Mouse (Mus musculus): ENCODE results near the gene C3ar1. TPM values are rescaled to one million over a fixed set of nuclear protein-coding genes. Genes with fewer than 3 reads are reported as not detected.

The C3ar1 gene
- total RNA-seq, 1 experiment from 2014 or later, result 0.55 TPM

GRCm38 (mm10) chr6:122837539-122837938, 18.4 kb downstream of the C3ar1 start:
- ATAC-seq (replicated peaks in 1 of 2; ENCODE audit: insufficient read depth in 1 of 2, low FRiP score in 2 of 2, low TSS enrichment in 1 of 2, low read depth in 1 of 2, poor library complexity in 2 of 2, severe bottlenecking in 2 of 2), result no peak

GRCm38 (mm10) chr6:122836974-122837373, 19.0 kb downstream of the C3ar1 start:
- ATAC-seq (replicated peaks in 1 of 2; ENCODE audit: insufficient read depth in 1 of 2, low FRiP score in 2 of 2, low TSS enrichment in 1 of 2, low read depth in 1 of 2, poor library complexity in 2 of 2, severe bottlenecking in 2 of 2), result no peak

GRCm38 (mm10) chr6:122834365-122834764, 21.6 kb downstream of the C3ar1 start:
- peak; percentile 86 to 92 for ATAC-seq (replicated peaks in 1 of 2; ENCODE audit: insufficient read depth in 1 of 2, low FRiP score in 2 of 2, low TSS enrichment in 1 of 2, low read depth in 1 of 2, poor library complexity in 2 of 2, severe bottlenecking in 2 of 2)

- no peak for ATAC-seq (replicated peaks in 1 of 2; ENCODE audit: insufficient read depth in 1 of 2, low FRiP score in 2 of 2, low TSS enrichment in 1 of 2, low read depth in 1 of 2, poor library complexity in 2 of 2, severe bottlenecking in 2 of 2)
Observed at GRCm38 (mm10) chr6:122832880-122833279, 23.1 kb downstream of the C3ar1 start.

- ATAC-seq (replicated peaks in 1 of 2; ENCODE audit: insufficient read depth in 1 of 2, low FRiP score in 2 of 2, low TSS enrichment in 1 of 2, low read depth in 1 of 2, poor library complexity in 2 of 2, severe bottlenecking in 2 of 2), result peak; percentile 40 to 48; a peak in 3 of 4 replicates
Observed at GRCm38 (mm10) chr6:122828086-122828485, 27.9 kb downstream of the C3ar1 start.

GRCm38 (mm10) chr6:122825923-122826742, 29.8 kb downstream of the C3ar1 start:
- peak; percentile 82 to 85 for ATAC-seq (replicated peaks in 1 of 2; ENCODE audit: insufficient read depth in 1 of 2, low FRiP score in 2 of 2, low TSS enrichment in 1 of 2, low read depth in 1 of 2, poor library complexity in 2 of 2, severe bottlenecking in 2 of 2)

- no peak for ATAC-seq (replicated peaks in 1 of 2; ENCODE audit: insufficient read depth in 1 of 2, low FRiP score in 2 of 2, low TSS enrichment in 1 of 2, low read depth in 1 of 2, poor library complexity in 2 of 2, severe bottlenecking in 2 of 2)
Observed at GRCm38 (mm10) chr6:122825166-122825565, 30.8 kb downstream of the C3ar1 start.

GRCm38 (mm10) chr6:122824086-122824485, 31.9 kb downstream of the C3ar1 start:
- ATAC-seq (replicated peaks in 1 of 2; ENCODE audit: insufficient read depth in 1 of 2, low FRiP score in 2 of 2, low TSS enrichment in 1 of 2, low read depth in 1 of 2, poor library complexity in 2 of 2, severe bottlenecking in 2 of 2), result no peak

GRCm38 (mm10) chr6:122821822-122822221, 34.1 kb downstream of the C3ar1 start:
- no peak for ATAC-seq (replicated peaks in 1 of 2; ENCODE audit: insufficient read depth in 1 of 2, low FRiP score in 2 of 2, low TSS enrichment in 1 of 2, low read depth in 1 of 2, poor library complexity in 2 of 2, severe bottlenecking in 2 of 2)

GRCm38 (mm10) chr6:122820799-122821650, 34.9 kb downstream of the C3ar1 start:
- peak in 1 of 2 experiments; percentile 8; a peak in 1 of 4 replicates for ATAC-seq (replicated peaks in 1 of 2; ENCODE audit: insufficient read depth in 1 of 2, low FRiP score in 2 of 2, low TSS enrichment in 1 of 2, low read depth in 1 of 2, poor library complexity in 2 of 2, severe bottlenecking in 2 of 2)

GRCm38 (mm10) chr6:122820071-122820798, 35.7 kb downstream of the C3ar1 start:
- peak; percentile 20 to 27; a peak in 2 of 4 replicates for ATAC-seq (replicated peaks in 1 of 2; ENCODE audit: insufficient read depth in 1 of 2, low FRiP score in 2 of 2, low TSS enrichment in 1 of 2, low read depth in 1 of 2, poor library complexity in 2 of 2, severe bottlenecking in 2 of 2)

GRCm38 (mm10) chr6:122819306-122820070, 36.5 kb downstream of the C3ar1 start, which contains the start of gene Foxj2:
Gene Foxj2 (plus strand): TSS chr6:122819914.
- ATAC-seq (replicated peaks in 1 of 2; ENCODE audit: insufficient read depth in 1 of 2, low FRiP score in 2 of 2, low TSS enrichment in 1 of 2, low read depth in 1 of 2, poor library complexity in 2 of 2, severe bottlenecking in 2 of 2), result peak; percentile 53 to 72

GRCm38 (mm10) chr6:122813640-122814039, 42.3 kb downstream of the C3ar1 start:
- ATAC-seq (replicated peaks in 1 of 2; ENCODE audit: insufficient read depth in 1 of 2, low FRiP score in 2 of 2, low TSS enrichment in 1 of 2, low read depth in 1 of 2, poor library complexity in 2 of 2, severe bottlenecking in 2 of 2), result no peak

- no peak for ATAC-seq (replicated peaks in 1 of 2; ENCODE audit: insufficient read depth in 1 of 2, low FRiP score in 2 of 2, low TSS enrichment in 1 of 2, low read depth in 1 of 2, poor library complexity in 2 of 2, severe bottlenecking in 2 of 2)
Observed at GRCm38 (mm10) chr6:122812716-122813115, 43.2 kb downstream of the C3ar1 start.

- peak; percentile 27 to 39; a peak in 3 of 4 replicates for ATAC-seq (replicated peaks in 1 of 2; ENCODE audit: insufficient read depth in 1 of 2, low FRiP score in 2 of 2, low TSS enrichment in 1 of 2, low read depth in 1 of 2, poor library complexity in 2 of 2, severe bottlenecking in 2 of 2)
Observed at GRCm38 (mm10) chr6:122811771-122812600, 44.0 kb downstream of the C3ar1 start.

GRCm38 (mm10) chr6:122811280-122811652, 44.7 kb downstream of the C3ar1 start:
- peak; percentile 76 to 82 for ATAC-seq (replicated peaks in 1 of 2; ENCODE audit: insufficient read depth in 1 of 2, low FRiP score in 2 of 2, low TSS enrichment in 1 of 2, low read depth in 1 of 2, poor library complexity in 2 of 2, severe bottlenecking in 2 of 2)
